Mouse (Mus musculus): ENCODE measurements around the gene Pgam2.

The Pgam2 gene

DNA sequence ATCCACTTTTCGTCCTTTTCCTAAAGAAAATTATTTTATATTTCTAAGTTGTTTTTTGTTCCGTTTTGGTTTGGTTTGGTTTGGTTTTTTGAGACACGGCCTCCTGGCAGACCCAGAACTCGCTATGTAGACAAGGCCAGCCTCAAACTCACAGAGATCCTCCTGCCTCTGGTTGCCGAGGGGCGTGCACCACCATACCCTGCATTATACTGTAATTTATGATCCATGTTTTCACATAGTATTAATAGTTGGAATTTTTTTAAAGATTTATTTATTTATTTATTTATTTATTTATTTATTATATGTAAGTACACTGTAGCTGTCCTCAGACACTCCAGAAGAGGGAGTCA lies 40.9 kb downstream of the Pgam2 start:
- no peak for DNase-seq

GRCm38 (mm10) chr11:5761820-5762632 lies 41.5 kb downstream of the Pgam2 start, which contains the start of gene Urgcp:
TSS of gene Urgcp (minus strand) at chr11:5762376.
- DNase-seq, result peak; percentile 95

DNA sequence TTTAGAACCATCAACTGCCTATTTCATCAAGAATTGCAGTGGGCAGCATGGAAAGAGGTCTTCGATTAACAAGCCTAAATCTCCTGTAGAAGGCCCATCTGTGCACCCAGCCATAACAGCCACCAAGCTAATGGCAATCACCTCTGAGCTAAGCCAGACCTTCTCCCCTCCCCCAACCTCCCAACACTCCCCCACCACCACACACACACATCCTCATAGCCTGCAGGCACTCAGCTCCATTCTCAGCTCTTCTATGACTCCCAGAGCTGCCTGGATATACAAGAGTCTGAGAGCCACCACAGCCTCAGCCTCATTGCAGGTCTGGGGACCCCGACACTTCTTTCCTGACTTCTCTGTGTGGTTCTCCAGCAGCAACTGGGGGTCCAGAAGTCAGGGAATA lies 49.8 kb downstream of the Pgam2 start:
- DNase-seq, result no peak
